Mouse (Mus musculus): ENCODE measurements around the gene Slc9a3r2. TPM values are rescaled to one million over a fixed set of nuclear protein-coding genes. Genes with fewer than 3 reads are reported as not detected.
A peak's percentile ranks its signal among the peaks of the same experiment; 100 is the strongest.

Slc9a3r2 gene
- polyA plus RNA-seq, 1 experiment from 2014 or later = 58.1 TPM

DNA sequence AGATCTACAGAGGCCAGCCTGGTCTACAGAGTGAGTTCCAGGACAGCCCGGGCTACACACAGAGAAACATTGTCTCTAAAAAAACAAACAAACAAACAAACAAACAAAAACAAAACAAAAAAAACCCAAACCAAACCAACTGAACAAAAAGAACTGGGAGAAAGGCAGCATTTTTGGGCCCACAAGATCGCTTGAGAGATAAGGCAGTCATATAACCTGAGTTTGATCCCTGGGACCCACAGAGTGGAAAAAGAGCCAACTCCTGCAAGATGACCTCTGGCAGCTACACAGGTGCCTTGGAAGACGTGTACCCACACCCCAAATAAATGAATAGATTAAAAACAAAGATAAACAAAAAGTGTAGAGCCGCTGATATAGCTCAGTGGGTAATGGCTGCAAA lies 4.8 kb upstream of the Slc9a3r2 start:
- H3K4me3 ChIP-seq = no peak overlapping the region
- no peaks in the 10 kb centered on the region for H3K9me3 ChIP-seq
- peaks cover 43% of the 10 kb centered on the region for H3K27me3 ChIP-seq
- no peak for ATAC-seq (ENCODE audit: low FRiP score, low read depth)
- H3K9ac ChIP-seq = no peak overlapping the region
- H3K27ac ChIP-seq = no peak overlapping the region
- H3K4me1 ChIP-seq = peaks cover 22% of the 10 kb centered on the region
- 70% methylated on average over 4 of the region's 4 CpGs for WGBS
- H3K36me3 ChIP-seq = no peaks in the 10 kb centered on the region
- H3K4me2 ChIP-seq (replicated peaks) = no peak overlapping the region

GRCm38 (mm10) chr17:24653967-24654710 lies 4.0 kb upstream of the Slc9a3r2 start:
- 4% methylated on average over 19 of the region's 19 CpGs for WGBS
- ATAC-seq (ENCODE audit: low FRiP score, low read depth) = peak; percentile 61
- Histone ChIP-seq H3K4me2 (replicated peaks) (peak overlapping the region; percentile 67), H3K36me3 (no peaks in the 10 kb centered on the region), H3K4me1 (peaks cover 27% of the 10 kb centered on the region), H3K27me3 (peaks cover 34% of the 10 kb centered on the region), H3K9ac (peak overlapping the region; percentile 58), H3K27ac (peak overlapping the region; percentile 44; the same call in 1 of the 2 replicates), H3K9me3 (no peaks in the 10 kb centered on the region), H3K4me3 (peak overlapping the region; percentile 38)

- Histone ChIP-seq H3K27me3 (peaks cover 11% of the 10 kb centered on the region), H3K4me3 (no peak overlapping the region), H3K4me1 (peaks cover 32% of the 10 kb centered on the region), H3K4me2 (replicated peaks) (no peak overlapping the region), H3K27ac (no peak overlapping the region), H3K9ac (no peak overlapping the region), H3K9me3 (no peaks in the 10 kb centered on the region), H3K36me3 (peaks cover 6% of the 10 kb centered on the region)
- WGBS = 61% methylated on average over 3 of the region's 3 CpGs
- no peak for ATAC-seq (ENCODE audit: low FRiP score, low read depth)
Measured at GRCm38 (mm10) chr17:24651835-24652234, 1.7 kb upstream of the Slc9a3r2 start.

DNA sequence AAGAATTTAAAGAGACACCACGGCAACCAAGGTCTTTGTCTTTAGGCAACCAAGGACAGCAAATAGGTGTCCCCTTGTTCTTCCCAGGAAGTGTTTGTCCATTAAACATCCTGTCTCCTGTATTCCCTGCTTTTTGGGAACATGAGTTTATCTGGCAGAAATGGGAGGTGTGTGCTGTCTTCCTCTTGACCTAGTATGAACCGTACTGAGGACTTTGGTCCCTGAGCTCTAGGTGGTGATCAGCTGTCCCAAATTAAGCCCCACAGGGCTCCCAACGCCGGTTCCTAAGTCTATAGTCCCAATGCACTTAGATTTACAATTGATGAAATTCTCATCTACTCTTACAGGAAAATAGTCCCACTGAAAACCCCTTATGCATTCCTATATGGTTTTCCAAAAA lies 639 bp upstream of the Slc9a3r2 start:
- H3K4me3 ChIP-seq = peak overlapping the region; percentile 80; the same call in 1 of the 2 replicates
- H3K27ac ChIP-seq = 0 out of 2 replicates have a peak overlapping the region, but pooled peaks have one; percentile 3
- peaks cover 35% of the 10 kb centered on the region for H3K4me1 ChIP-seq
- H3K36me3 ChIP-seq = peaks cover 17% of the 10 kb centered on the region
- ATAC-seq (ENCODE audit: low FRiP score, low read depth) = no peak
- 79% methylated on average over 4 of the region's 4 CpGs for WGBS
- H3K9me3 ChIP-seq = no peaks in the 10 kb centered on the region
- peak overlapping the region; percentile 86 for H3K4me2 ChIP-seq (replicated peaks)
- 0 out of 2 replicates have a peak, but pooled peaks cover 3% of the 10 kb centered on the region for H3K27me3 ChIP-seq
- peak overlapping the region; percentile 90; the same call in 1 of the 2 replicates for H3K9ac ChIP-seq

DNA sequence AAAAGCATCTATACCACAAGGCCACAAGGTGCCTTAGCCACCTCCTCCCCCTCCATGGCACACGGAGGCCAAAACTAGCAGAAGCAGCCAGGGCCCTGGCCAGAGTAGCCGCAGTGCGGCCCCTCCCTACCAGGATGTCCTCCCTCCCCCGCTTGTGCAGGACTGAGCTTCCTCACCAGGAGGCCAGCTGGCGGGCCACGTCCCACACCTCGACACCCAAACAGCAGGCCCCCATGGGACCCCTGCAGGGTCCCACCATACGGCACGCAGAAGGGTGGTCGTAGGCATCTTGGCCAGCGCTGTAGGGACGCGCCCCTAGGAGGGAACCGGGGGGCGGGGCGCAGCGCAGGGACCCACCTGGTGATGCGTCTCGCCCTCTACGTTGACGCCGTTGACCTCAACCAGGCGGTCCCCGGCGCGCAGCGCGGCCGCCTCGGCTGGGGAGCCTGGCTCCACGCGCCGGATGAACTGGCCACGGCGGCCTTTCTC lies 502 bp downstream of the Slc9a3r2 start:
- peak overlapping the region; percentile 90 for H3K9ac ChIP-seq
- peak; percentile 58 for ATAC-seq (ENCODE audit: low FRiP score, low read depth)
- 0 out of 2 replicates have a peak, but pooled peaks cover 3% of the 10 kb centered on the region for H3K27me3 ChIP-seq
- under 1% methylated on average over 35 of the region's 35 CpGs for WGBS
- H3K4me2 ChIP-seq (replicated peaks) = peak overlapping the region; percentile 86
- H3K4me1 ChIP-seq = peaks cover 46% of the 10 kb centered on the region
- H3K36me3 ChIP-seq = peaks cover 25% of the 10 kb centered on the region
- no peaks in the 10 kb centered on the region for H3K9me3 ChIP-seq
- peak overlapping the region; percentile 67 for H3K27ac ChIP-seq
- peak overlapping the region; percentile 80 for H3K4me3 ChIP-seq

DNA sequence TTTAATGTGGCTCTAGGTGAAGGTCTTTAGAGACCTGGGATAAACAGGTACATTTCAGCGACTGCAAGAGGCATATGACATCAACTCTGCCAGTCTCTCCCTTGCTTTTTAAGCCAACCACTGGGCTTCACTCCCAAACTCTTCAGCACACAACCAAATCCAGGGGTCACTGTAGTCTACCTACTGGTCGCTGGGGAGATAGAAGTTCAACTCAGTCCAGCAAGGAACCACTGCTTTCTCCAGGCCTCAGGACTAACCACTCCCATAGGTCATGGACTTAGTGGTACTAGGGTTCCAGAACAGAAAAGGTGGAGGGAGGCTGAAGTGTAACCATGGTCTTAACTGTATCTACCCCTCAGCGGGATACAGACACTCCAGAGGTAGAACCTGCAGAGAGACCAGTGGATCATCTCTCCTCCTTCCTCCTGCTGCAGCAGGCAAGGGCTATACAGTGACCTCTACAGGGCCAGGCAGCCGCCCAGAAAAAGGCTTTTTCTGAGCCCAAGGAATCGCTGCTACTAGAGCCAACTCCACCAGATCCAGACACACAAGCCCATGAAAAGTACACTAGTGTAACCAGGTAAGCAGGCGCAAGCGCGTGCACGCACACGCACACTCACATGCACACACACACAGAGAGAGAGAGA lies 1.3 kb downstream of the Slc9a3r2 start:
- 0 out of 2 replicates have a peak, but pooled peaks cover 3% of the 10 kb centered on the region for H3K27me3 ChIP-seq
- 69% methylated on average over 10 of the region's 10 CpGs for WGBS
- H3K4me1 ChIP-seq = peaks cover 54% of the 10 kb centered on the region
- peaks cover 32% of the 10 kb centered on the region for H3K36me3 ChIP-seq
- ATAC-seq (ENCODE audit: low FRiP score, low read depth) = no peak
- H3K4me3 ChIP-seq = peak overlapping the region; percentile 80
- H3K4me2 ChIP-seq (replicated peaks) = peak overlapping the region; percentile 86
- H3K9me3 ChIP-seq = no peaks in the 10 kb centered on the region
- no peak overlapping the region for H3K27ac ChIP-seq
- H3K9ac ChIP-seq = peak overlapping the region; percentile 90

DNA sequence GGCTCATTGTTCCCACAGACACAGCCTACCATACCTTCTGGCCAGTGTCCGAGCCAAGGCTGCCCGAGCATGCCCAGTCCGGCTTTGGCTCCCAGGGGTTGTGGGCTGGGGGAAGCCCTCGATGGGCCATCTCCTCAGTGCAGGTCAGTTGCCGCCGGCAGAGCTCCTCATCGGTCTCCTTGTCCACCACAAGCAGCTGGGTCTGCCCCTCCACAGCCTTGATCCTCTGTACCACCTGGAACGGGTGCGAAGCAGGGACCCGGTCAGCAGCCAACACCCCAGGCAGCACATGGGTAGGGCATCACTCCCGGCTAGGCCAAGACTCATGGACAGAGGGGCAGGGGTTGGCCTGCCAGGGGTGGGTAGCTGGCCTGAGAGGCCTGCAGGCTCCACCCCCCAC lies 2.6 kb downstream of the Slc9a3r2 start:
- no peak overlapping the region for H3K27ac ChIP-seq
- peak overlapping the region; percentile 14; the same call in 1 of the 2 replicates for H3K4me2 ChIP-seq (replicated peaks)
- peak overlapping the region; percentile 13; the same call in 1 of the 2 replicates for H3K9ac ChIP-seq
- H3K36me3 ChIP-seq = peaks cover 46% of the 10 kb centered on the region
- H3K4me1 ChIP-seq = peaks cover 64% of the 10 kb centered on the region
- H3K27me3 ChIP-seq = 0 out of 2 replicates have a peak, but pooled peaks cover 3% of the 10 kb centered on the region
- 85% methylated on average over 11 of the region's 11 CpGs for WGBS
- no peak for ATAC-seq (ENCODE audit: low FRiP score, low read depth)
- H3K9me3 ChIP-seq = no peaks in the 10 kb centered on the region
- H3K4me3 ChIP-seq = peak overlapping the region; percentile 1; the same call in 1 of the 2 replicates

DNA sequence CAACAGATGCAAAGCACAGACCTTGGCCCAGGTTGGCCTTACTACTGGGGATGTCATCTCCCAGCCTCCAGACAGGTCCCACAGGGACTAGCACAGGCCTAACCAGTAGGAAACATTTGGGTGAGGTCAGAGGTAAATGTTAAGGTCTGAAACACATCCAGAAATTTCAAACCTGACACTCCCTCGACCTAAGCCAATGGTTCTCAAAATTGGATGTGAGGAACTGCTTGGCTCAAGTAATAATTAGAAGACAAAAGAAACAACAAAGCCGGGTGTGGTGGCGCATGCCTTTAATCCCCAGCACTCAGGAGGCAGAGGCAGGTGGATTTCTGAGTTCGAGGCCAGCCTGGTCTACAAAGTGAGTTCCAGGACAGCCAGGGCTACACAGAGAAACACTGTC lies 3.7 kb downstream of the Slc9a3r2 start:
- no peak overlapping the region for H3K9ac ChIP-seq
- H3K36me3 ChIP-seq = peaks cover 56% of the 10 kb centered on the region
- 82% methylated on average over 4 of the region's 4 CpGs for WGBS
- 0 out of 2 replicates have a peak, but pooled peaks cover 3% of the 10 kb centered on the region for H3K27me3 ChIP-seq
- 0 out of 2 replicates have a peak overlapping the region, but pooled peaks have one; percentile 10 for H3K27ac ChIP-seq
- H3K9me3 ChIP-seq = no peaks in the 10 kb centered on the region
- ATAC-seq (ENCODE audit: low FRiP score, low read depth) = no peak
- peaks cover 64% of the 10 kb centered on the region for H3K4me1 ChIP-seq
- no peak overlapping the region for H3K4me2 ChIP-seq (replicated peaks)
- no peak overlapping the region for H3K4me3 ChIP-seq

GRCm38 (mm10) chr17:24645916-24646315 lies 4.2 kb downstream of the Slc9a3r2 start:
- Histone ChIP-seq H3K27me3 (no peaks in the 10 kb centered on the region), H3K4me1 (peaks cover 64% of the 10 kb centered on the region), H3K4me3 (no peak overlapping the region), H3K9me3 (no peaks in the 10 kb centered on the region), H3K27ac (no peak overlapping the region), H3K36me3 (peaks cover 58% of the 10 kb centered on the region), H3K9ac (no peak overlapping the region), H3K4me2 (replicated peaks) (no peak overlapping the region)
- ATAC-seq (ENCODE audit: low FRiP score, low read depth) = no peak
- 72% methylated on average over 3 of the region's 3 CpGs for WGBS

DNA sequence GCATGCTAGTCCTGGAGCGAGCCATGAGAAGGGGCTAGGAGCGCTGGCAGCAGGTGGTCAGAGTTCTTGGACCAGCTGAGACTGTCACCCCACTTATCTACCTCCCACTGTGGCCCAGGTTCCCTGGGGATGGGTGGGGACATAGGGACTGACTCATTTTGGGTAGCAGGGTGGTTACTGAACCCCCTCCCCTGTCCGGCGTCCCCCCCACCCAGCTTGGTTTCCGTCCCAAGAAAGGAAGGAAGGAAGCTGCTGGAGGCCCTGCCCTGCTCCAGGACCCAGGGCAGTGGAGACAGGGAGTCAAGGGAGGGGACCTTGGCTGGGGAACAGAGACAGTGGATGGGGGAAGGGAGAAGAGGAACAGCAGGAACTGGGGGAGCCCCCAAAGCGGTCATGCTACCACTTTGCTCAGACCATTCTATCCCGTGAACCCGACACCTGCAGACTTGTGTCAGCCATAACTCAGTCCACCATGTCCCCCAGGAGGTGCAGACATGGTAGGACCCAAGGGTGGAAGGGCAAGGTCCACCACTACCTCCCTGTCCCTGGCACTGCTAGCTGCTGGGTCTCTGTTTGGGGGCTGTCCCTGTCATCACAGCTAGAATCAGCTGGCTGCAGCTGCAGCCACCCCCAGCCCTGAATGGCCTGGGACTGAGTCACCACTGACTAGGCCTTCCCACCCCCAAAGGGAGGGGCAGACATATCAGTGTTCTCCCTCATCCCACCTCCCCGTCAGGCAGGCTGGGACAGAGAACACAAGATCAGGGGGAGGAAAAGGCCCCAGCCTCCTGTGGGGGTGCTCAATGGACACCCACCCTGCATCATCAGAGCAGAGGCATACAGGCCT lies 5.0 kb downstream of the Slc9a3r2 start:
- no peak for ATAC-seq (ENCODE audit: low FRiP score, low read depth)
- no peak overlapping the region for H3K4me3 ChIP-seq
- H3K4me1 ChIP-seq = peaks cover 67% of the 10 kb centered on the region
- peaks cover 67% of the 10 kb centered on the region for H3K36me3 ChIP-seq
- H3K4me2 ChIP-seq (replicated peaks) = peak overlapping the region; percentile 16; the same call in 1 of the 2 replicates
- peak overlapping the region; percentile 59 for H3K9ac ChIP-seq
- WGBS = 80% methylated on average over 9 of the region's 9 CpGs
- H3K27ac ChIP-seq = peak overlapping the region; percentile 72; the same call in 1 of the 2 replicates
- H3K9me3 ChIP-seq = no peaks in the 10 kb centered on the region
- H3K27me3 ChIP-seq = no peaks in the 10 kb centered on the region

DNA sequence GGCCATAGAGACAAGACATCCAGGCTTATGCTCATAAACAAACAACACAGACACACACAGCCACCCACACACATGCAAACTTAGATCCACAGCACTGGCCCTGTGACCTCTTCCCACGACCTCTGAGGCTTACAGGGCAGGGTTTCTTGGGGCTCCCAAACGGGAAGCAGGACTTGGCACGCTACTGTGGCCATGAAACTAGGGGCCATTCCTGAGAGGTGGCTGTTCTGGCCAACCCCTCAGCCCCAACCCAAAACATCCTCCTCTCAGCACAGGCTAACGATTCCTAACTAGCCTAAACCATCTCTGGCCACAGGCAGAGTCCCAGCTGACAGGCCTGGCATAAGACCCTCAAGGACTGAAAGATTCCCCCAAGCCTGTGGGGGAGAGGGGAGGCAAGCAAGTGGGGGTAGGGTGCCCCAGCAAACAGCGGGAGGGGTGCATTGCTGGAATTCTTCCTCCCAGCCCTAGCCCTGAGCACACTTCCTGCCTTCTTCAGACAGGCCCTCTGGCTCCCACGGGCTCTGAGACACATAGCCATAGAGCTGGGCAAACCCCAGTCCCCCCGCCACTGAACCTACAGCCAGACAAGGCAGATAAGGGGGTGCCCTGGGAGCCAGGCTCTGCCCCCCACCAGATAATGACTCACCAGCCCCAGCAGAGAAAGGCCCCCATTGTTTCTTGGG lies 6.0 kb downstream of the Slc9a3r2 start:
- Histone ChIP-seq H3K9me3 (no peaks in the 10 kb centered on the region), H3K9ac (peak overlapping the region; percentile 59), H3K27me3 (no peaks in the 10 kb centered on the region), H3K36me3 (peaks cover 67% of the 10 kb centered on the region), H3K4me2 (replicated peaks) (peak overlapping the region; percentile 16; the same call in 1 of the 2 replicates), H3K4me1 (peaks cover 71% of the 10 kb centered on the region), H3K27ac (peak overlapping the region; percentile 72), H3K4me3 (no peak overlapping the region)
- WGBS = 34% methylated on average over 7 of the region's 7 CpGs
- ATAC-seq (ENCODE audit: low FRiP score, low read depth) = no peak
